Mouse (Mus musculus): ENCODE results near the gene Arl8b.

GRCm38 (mm10) chr6:108777560-108778287 lies 5.2 kb upstream of the Arl8b start:
- no peak for TF ChIP-seq CTCF (IDR thresholded peaks at IDR 0.05; ENCODE audit: extremely low read depth, insufficient read length, insufficient replicate concordance, low read depth, low read length)
- TF ChIP-seq POLR2A (IDR thresholded peaks at IDR 0.05; ENCODE audit: low read depth, low read length) = no peak
